Mouse (Mus musculus) erythroblast, embryonic 14.5 days (primary cell): ENCODE measurements around the gene Arhgap1.

Experiments used
- GATA1 ChIP-seq: IDR thresholded peaks from 2 replicates; pipeline ENCODE4 v1.6.1; 2012; ENCODE audit warnings: low read length, inconsistent platforms, mixed read lengths
- TAL1 ChIP-seq: IDR thresholded peaks from 3 replicates; pipeline ENCODE4 v1.6.1; 2012; ENCODE audit warnings: low read length, inconsistent platforms, mixed read lengths

GRCm38 (mm10) chr2:91660981-91661380, 11.3 kb downstream of the Arhgap1 start:
- TF ChIP-seq TAL1 (no peak), GATA1 (no peak)
